9 mouse cellular contexts compared by ENCODE assay signal in the genomic region with DNA sequence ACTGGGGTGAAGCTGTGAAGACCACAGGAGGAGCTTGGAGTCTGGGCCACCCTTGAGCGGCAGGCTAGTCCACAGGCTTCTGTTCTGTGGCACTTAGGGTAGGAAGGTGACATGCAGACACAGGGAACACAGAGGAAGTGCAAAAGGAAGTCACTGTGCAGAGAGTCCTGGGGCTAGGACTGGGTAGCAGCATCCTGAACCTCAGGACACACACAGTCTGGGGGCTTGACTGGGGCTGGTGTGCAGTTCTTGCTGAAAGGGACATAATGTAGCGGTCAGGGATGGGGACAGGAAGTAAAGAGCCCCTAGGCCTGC. TPM values are rescaled to one million over a fixed set of nuclear protein-coding genes. Genes with fewer than 3 reads are reported as not detected.
A peak's percentile ranks its signal among the peaks of the same experiment; 100 is the strongest.
DNase-seq lines count a peak whose midpoint lies in the region; ATAC-seq lines count a peak whose summit lies in the region.
"Had no signal": no experiment of that assay in that cellular context is flagged by ENCODE, and none has a peak within 500 bp of the region (broad histone marks: within the 10 kb centered on the region; RNA-seq: fewer than 3 reads in every experiment).

No protein-coding gene starts in this region.

- WGBS in heart, embryonic 14.5 days, result 66% methylated on average over 2 of the region's 2 CpGs
- 67% methylated on average over 2 of the region's 2 CpGs for WGBS in forebrain, embryonic 15.5 days
- WGBS in liver, embryonic 16.5 days (ENCODE audit: insufficient replicate concordance), result 53% methylated on average over 2 of the region's 2 CpGs

- H3K4me2 ChIP-seq in heart, embryonic 14.5 days (ENCODE audit: low read length), result peak overlapping the region; percentile 53
- H3K4me2 ChIP-seq in forebrain, embryonic 15.5 days (replicated peaks), result 0 out of 2 replicates have a peak overlapping the region, but pooled peaks have one; percentile 33
- H3K4me2 ChIP-seq in liver, embryonic 16.5 days (ENCODE audit: low read depth, low read length), result peak overlapping the region; percentile 58

- no peak for ATAC-seq in heart, embryonic 14.5 days (ENCODE audit: insufficient number of reproducible peaks, insufficient read depth, low FRiP score, low read depth)
- peak; percentile 20 for ATAC-seq in CD4-positive, CD25-positive, alpha-beta regulatory T cell, adult 4 months
- ATAC-seq in forebrain, embryonic 15.5 days (replicated peaks), result no peak
- 0 out of 2 replicates have a peak, but pooled peaks have one; percentile 6 for ATAC-seq in liver, embryonic 16.5 days (ENCODE audit: low read depth)

- peaks cover 17 to 20% of the 10 kb centered on the region in 2 experiments for H3K4me1 ChIP-seq in heart, embryonic 14.5 days (ENCODE audit: control insufficient read depth in 2 of 2, insufficient read depth in 2 of 2, low read length in 2 of 2)
- H3K4me1 ChIP-seq in forebrain, embryonic 15.5 days, result peaks cover 10% of the 10 kb centered on the region
- peaks cover 19% of the 10 kb centered on the region for H3K4me1 ChIP-seq in liver, embryonic 16.5 days (ENCODE audit: control insufficient read depth, low read depth, low read length)

- H3K27me3 ChIP-seq in heart, embryonic 14.5 days (ENCODE audit: control insufficient read depth, insufficient read depth, low read length), result no peaks in the 10 kb centered on the region
- H3K27me3 ChIP-seq in forebrain, embryonic 15.5 days, result no peaks in the 10 kb centered on the region
- H3K27me3 ChIP-seq in liver, embryonic 16.5 days (ENCODE audit: control insufficient read depth, insufficient read depth, low read depth, low read length), result no peaks in the 10 kb centered on the region

- H3K36me3 ChIP-seq in heart, embryonic 14.5 days (ENCODE audit: control insufficient read depth, insufficient read depth, low read length), result peaks cover 15% of the 10 kb centered on the region; the same call in 1 of the 2 replicates
- peaks cover 3% of the 10 kb centered on the region for H3K36me3 ChIP-seq in forebrain, embryonic 15.5 days
- H3K36me3 ChIP-seq in liver, embryonic 16.5 days (ENCODE audit: control insufficient read depth, insufficient read depth), result no peaks in the 10 kb centered on the region

- peak overlapping the region in 1 of 2 experiments; percentile 15; a peak in 1 of 4 replicates for H3K4me3 ChIP-seq in heart, embryonic 14.5 days (ENCODE audit: control insufficient read depth in 1 of 2, insufficient read depth in 1 of 2, low read depth in 1 of 2, low read length in 2 of 2)
- H3K4me3 ChIP-seq in forebrain, embryonic 15.5 days, result no peak overlapping the region
- H3K4me3 ChIP-seq in liver, embryonic 16.5 days (ENCODE audit: low read depth, low read length), result peak overlapping the region; percentile 50

- H3K27ac ChIP-seq in heart, embryonic 14.5 days (replicated peaks in 1 of 2; ENCODE audit: control insufficient read depth in 1 of 2, insufficient read depth in 1 of 2, low read depth in 2 of 2, low read length in 2 of 2), result no peak overlapping the region
- no peak overlapping the region for H3K27ac ChIP-seq in forebrain, embryonic 15.5 days (replicated peaks)
- no peak overlapping the region for H3K27ac ChIP-seq in liver, embryonic 16.5 days (ENCODE audit: low read length)

- H3K9ac ChIP-seq in heart, embryonic 14.5 days (ENCODE audit: low read length), result no peak overlapping the region
- no peak overlapping the region for H3K9ac ChIP-seq in forebrain, embryonic 15.5 days (replicated peaks)
- no peak overlapping the region for H3K9ac ChIP-seq in liver, embryonic 16.5 days (ENCODE audit: low read depth, low read length)

- no peak for DNase-seq in heart, adult 9 months (ENCODE audit: low spot score in 2 of 2)
- no peak for DNase-seq in right cerebral cortex, postnatal 25 days
- no peak for DNase-seq in urinary bladder, postnatal 10 days (ENCODE audit: low spot score)
- DNase-seq in retina, postnatal 1 day, result no peak
- DNase-seq: right cerebral cortex, postnatal 14 days had no signal

- H3K9me3 ChIP-seq in heart, embryonic 14.5 days (ENCODE audit: control insufficient read depth, low read length), result no peaks in the 10 kb centered on the region
- no peaks in the 10 kb centered on the region for H3K9me3 ChIP-seq in forebrain, embryonic 15.5 days
- no peaks in the 10 kb centered on the region for H3K9me3 ChIP-seq in liver, embryonic 16.5 days (replicated peaks; ENCODE audit: control insufficient read depth, low read length)

RNA-seq across cellular contexts. Expression of gene Tldc1, which starts 22.1 kb away (rescaled TPM):
- polyA plus RNA-seq in heart, embryonic 14.5 days (2014; fragmentation: Nextera tagmentation; extraction: Ambion mirVana), result 11.1 and 11.4 TPM in 2 replicates
- polyA plus RNA-seq in CD4-positive, CD25-positive, alpha-beta regulatory T cell, adult 4 months (2017; shearing (Covaris generic)), result 10 to 100 TPM in 1 of 2 experiments, 1 to 10 TPM in 1; 6.5 to 14.3 TPM
- polyA plus RNA-seq in forebrain, embryonic 15.5 days (2015; fragmentation: Nextera tagmentation; extraction: Ambion mirVana), result 14.5 and 14.9 TPM in 2 replicates
- 4.1 and 4.7 TPM in 2 replicates for polyA plus RNA-seq in liver, embryonic 16.5 days (2015; fragmentation: Nextera tagmentation; extraction: Ambion mirVana)

RNA-seq across cellular contexts. Expression of gene Atp2c2, which starts 56.3 kb away (rescaled TPM):
- polyA plus RNA-seq in heart, embryonic 14.5 days (2014; fragmentation: Nextera tagmentation; extraction: Ambion mirVana), result 0.20 and 0.43 TPM in 2 replicates
- under 1 TPM in 1 of 2 experiments, not detected in 1; 0.18 TPM for polyA plus RNA-seq in CD4-positive, CD25-positive, alpha-beta regulatory T cell, adult 4 months (2017; shearing (Covaris generic))
- 0.09 TPM in 1 of 2 replicates, not detected in the other for polyA plus RNA-seq in forebrain, embryonic 15.5 days (2015; fragmentation: Nextera tagmentation; extraction: Ambion mirVana)
- 0.19 and 0.27 TPM in 2 replicates for polyA plus RNA-seq in liver, embryonic 16.5 days (2015; fragmentation: Nextera tagmentation; extraction: Ambion mirVana)

Comparison
In these comparisons a context has a peak if more than half of its experiments do, and no peak if none do; other contexts are left out.
1. ATAC-seq: peak in CD4-positive, CD25-positive, alpha-beta regulatory T cell, adult 4 months (single experiment) and liver, embryonic 16.5 days (single experiment); none in heart, embryonic 14.5 days (single experiment) and forebrain, embryonic 15.5 days (single experiment).
2. Peak in every context shown above with its lines, with median percentiles within 50 percentile points of each other: H3K4me2 ChIP-seq.